Mouse (Mus musculus) lung, adult 18-20 months (tissue): ENCODE results near the gene Rab39b.
A peak's percentile ranks its signal among the peaks of the same experiment; 100 is the strongest.

Source experiments
- DNase-seq, 2 experiments: peaks; one replicate each; pipeline ENCODE4 v3.0.0; 2022; ENCODE audit warnings: mixed read lengths in 2 of 2

Gene Rab39b

GRCm38 (mm10) chrX:75577582-75578324 lies at the start of gene Rab39b:
TSS of gene Rab39b (minus strand) at chrX:75578231.
- DNase-seq, result peak; percentile 1 to 2

GRCm38 (mm10) chrX:75578539-75578938 lies 508 bp upstream of the Rab39b start:
- DNase-seq, result no peak
